Mouse (Mus musculus) liver (tissue): ENCODE measurements around the gene Prss8.
"Not testable (repeated sequence)": the region's sequence is repeated elsewhere in the genome, so short reads cannot be mapped to it uniquely, and the experiment has no call there.

Experiments used
- DNase-seq: peaks from one replicate; pipeline ENCODE4 v3.0.0-alpha.2; 2020; ENCODE audit warnings: mixed read lengths

Gene Prss8

DNA sequence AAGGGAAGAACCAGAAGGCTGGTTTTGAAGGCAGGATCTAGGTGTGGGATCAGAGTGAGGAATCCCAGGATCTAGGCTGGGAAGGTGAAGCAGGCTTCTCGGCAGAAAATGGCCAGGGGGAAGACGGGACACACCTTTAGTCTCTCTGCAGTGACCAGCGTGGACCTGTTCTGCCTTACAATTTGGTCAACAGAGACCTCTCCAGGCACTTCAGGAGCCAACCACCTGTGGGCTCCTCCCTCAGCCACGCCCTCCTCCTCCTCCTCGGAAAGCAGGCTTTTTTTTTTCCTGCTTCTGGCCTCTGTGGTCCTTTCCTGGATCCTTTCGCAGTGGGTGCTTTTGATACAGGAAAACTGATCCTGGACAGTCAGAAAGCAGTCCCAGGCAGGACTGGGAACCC, at the start of gene Prss8:
TSS of gene Prss8 (minus strand) at position 182 of the 400 bp plus-strand sequence.
- DNase-seq: peak; percentile 65

DNA sequence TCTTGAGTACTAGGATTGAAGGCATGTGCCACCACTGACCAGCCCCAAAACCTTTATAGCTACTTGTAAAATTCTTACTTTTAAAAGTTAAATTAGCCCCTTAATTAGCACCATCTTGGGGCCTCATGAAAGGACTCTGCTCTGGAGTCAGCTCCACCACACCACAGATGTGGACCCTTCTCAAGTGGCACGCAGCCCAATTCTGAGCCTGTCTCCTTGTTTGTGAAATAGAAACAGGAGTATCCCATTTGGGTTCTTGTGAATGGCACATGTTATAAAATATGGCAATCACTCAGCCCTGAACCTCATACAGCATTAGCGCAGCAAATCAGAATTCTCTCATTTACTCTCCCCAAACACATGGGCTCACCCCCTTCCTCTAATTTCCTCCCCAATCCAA, 49.0 kb upstream of the Prss8 start:
- DNase-seq: no peak

DNA sequence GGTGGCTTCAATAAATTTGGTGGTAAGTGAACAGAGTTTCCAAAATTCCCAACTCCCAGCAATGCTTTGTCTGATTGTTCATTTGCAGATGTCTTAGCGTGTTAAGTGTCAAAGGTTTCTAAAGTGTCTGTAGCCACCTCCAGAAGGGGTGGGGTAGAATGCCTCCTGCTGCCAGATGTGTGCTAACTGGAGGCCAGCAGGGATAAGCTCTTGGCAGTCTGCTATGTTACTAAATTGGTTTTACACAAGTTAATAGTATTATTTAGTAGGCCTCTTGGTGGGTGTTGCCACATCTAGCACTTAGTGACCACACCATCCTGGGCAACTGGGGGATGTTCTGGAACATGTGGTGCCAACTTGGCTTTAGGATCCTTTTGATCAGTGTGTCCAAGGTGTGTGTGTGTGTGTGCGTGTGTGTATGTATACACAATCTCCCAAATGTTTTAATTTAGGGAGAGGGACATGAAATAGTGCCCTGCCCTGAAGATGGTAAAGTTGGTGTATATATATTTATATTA, 44.6 kb upstream of the Prss8 start:
- DNase-seq: no peak

DNA sequence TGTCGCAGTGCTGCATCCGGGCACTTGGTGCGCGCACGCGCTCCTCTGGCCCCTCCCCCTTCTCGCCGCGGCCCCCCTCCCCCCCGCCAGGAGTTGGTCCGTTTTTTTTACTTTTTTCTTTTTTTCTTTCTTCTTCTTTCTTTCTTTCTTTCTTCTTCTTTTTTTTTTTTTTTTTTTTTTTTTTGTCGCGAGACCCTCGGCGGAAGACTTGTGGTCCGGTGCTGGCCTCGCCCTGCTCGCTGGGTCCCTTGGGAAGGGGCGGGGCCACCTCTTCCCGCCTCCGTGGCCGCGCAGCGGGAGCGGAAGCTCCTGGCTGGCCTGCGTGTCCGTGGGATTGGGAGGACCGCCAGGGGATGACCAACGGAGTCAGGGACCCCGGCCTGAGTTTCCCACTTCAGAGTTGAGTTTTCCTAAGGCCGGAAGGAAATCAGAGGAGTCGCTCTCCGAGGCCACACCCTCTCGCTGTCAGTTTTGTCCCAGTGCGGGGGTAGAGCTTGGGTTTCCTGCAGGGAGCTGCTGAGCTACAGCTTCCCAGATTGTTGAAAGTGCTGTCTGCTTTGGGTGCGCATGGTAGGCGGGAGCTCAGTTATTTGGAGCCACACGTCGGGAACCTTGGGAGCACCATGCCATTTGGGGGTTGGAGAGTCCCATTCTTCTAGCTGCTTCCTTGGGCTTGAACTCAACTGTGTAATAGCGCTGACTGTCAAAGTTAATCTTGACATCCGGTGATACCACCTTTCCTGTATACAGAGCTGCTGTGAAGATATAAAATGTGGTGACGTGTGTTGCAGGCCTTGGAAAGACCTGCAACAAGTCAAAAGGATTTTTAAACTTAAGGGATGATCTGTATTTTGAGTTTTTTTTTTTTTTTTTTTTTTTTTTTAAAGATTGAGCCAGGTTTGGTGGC, 38.3 kb upstream of the Prss8 start:
- peak; percentile 84 for DNase-seq

DNA sequence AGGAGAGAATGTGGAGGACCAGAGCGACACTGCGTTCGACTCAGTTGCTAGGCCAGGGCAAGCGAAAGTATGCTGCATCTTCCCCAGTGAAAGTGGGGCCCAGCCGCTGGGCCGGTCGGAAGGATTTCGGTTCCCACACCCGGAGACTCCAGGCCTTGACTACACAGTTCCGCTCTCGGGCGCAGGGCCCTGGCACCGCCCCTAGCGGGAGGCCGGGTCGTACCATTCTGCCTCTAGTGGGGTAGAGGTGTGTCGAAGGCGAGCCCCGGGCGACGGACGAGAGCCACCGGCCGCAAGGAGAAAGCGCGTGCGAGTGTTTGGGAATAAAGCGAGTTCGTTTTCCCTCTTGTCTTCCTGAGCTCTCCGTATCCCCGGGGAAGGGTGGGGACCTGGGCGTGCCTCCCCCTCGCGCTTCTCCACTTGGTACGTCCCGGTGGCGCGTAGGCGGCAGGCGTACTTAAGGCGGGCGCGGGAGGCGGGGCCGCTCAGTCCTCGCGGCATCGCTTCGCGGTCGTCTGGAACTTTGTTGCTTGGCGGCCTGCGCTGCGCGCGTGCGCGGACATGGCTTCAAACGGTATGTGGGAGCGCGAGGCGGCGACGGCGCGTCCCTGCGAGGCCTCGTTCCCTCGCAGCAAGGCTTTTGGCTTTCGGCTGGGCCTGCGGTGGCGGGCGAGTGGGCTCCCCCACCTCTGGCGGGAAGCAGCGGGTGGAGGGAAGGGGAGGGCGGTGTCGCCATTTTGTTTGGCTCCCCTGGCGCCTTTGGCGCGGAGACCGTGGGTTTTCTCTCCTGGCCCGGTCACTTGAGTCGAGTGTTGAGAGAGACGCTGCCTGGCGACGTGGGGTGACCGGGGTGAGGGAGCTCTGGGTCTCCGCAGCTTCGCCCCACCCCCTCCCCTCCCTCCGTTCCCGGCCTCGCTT, 37.4 kb upstream of the Prss8 start, which contains the start of gene Fus:
TSS of gene Fus (plus strand) at position 454 of the 918 bp plus-strand sequence.
- peak; percentile 95 for DNase-seq

DNA sequence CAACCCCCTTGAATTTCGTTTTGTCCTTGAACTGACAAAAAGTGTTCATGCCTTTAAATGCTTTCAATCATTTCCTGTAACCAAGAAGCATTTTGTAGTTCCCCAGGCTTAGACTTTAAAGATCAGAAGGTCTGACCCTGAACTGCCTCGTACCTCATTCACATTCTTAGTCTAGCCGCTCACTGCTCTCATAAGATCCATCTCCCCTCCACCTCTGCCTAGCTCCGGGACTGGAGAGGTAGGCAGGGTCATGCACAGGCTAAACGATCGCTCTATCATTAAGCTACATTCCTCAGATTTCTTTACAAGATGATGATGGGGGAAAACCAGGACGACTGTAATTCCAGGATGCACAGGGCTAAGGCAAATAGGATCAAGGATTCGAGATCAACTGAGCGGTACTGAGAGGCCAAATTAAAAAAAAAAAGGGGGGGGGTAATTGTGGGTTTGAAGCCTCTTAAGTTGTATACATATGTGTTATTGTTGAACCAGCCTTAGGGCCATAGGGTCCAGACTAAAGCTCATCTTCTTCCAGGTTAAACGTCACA, 36.5 kb upstream of the Prss8 start:
- DNase-seq: no peak

DNA sequence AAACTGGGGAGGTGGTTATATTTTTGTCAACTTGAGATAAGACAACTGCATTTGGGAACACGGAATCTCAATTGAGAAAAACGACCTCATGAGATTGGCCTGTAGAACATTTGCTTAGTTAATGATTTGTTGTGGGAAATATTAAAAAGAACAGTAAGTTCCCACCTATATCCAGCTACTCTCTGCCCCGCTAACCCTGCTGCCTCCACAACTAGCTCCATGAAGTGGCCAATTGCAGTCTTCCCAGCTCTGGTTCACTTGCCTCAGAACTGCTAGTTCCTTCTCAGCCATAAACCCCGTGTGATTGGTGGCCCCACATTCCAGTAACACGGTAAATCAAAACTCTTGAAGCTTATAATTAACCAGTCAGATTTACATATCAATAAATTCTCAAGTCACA, 29.5 kb upstream of the Prss8 start:
- no peak for DNase-seq

DNA sequence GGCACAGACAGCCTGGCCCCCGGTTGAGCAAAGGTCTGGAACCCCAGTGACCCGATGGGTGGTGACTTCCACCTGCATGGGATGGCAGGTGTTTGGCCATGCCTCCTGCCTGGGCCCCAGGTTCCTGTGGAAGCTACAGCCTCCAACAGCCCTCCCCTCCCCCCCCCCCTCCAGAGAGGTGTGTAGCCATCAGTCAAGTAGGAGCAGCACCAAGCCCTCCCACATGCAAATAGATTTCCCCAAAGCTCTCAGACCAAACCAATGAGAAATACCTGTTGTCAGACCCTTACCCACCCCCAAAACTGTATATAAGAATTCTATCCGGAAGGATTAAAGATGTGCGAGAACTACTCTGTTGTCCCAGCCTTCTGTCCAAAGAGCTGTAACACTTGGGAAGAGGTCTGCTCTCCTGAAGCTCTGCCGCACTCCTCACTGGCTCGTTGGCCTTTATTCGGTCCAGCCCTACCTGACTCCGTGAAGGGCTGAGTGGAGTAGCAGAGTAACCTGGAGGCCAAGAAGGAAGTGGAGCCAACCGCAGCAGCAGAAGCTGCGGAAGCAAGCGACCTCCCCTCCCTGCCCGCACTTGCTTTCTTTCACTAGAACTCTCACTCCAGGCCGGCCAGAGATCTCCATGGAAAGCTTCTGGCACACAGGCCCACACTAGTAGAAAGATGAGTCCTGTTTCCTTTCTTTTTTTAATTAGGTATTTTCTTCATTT, 23.1 kb upstream of the Prss8 start:
- no peak for DNase-seq

DNA sequence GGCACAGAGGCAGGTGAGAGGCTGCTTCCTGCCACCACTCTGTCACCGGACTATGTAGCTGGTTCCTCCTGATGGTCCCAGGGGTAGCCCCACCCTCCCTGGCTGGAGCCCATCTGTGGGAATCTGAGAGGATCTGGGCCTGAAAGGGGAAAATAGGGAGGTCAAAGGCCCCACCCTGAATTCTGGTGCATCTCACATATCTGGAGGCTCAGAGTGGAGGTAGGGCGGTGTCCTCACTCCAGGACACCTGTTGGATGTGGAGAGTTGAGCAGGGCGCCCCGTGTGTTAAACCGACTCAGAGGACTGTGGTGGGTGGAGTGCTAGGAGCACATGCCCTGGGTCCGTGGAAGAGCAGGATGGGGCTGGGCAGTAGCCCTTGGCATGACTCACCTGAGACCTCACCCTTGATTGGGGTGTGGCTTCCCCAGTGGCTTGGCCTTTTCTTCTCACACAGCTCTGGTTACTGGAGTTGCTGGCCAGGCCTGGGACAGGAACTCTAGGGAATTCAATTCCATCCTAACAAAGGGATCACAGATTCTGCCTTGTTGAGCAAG, 16.6 kb upstream of the Prss8 start, which contains the start of gene Prss36:
TSS of gene Prss36 (minus strand) at position 256 of the 554 bp plus-strand sequence.
- DNase-seq: no peak

DNA sequence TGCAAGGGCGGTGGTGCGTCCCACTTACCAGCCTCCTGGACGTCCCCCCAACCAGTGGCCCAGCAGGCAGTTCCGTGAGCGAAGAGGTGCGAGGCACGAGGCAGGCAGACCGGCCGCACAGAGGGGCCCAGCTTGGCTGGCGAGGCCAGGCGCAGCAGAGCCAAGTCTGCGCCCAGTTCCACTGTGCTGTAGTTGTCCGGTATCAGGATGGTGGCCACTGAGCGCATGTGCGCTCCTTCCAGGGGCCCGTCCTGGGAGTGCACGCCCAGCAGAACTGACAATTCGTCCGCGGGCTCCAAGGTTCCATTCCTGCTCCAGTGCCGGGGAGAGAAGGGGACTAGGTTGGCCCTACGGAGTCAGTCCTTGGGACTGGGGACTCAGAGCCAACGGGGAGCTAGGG, 14.7 kb upstream of the Prss8 start:
- DNase-seq: no peak

DNA sequence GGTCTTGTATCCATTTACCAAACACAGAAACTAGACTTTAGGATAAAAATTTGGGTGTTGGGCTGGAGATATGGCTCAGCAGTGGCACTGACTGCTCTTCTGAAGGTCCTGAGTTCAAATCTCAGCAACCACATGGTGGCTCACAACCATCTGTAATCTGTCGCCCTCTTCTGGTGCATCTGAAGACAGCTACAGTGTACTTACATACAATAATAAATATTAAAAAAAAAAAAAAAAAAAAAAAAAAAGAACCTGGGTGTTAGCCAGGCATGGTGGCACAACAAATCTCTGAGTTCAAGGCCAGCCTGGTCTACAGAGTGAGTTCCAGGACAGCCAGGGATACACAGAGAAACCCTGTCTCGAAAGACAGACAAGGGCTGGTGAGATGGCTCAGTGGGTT, 12.2 kb upstream of the Prss8 start:
- DNase-seq: not testable (repeated sequence)

DNA sequence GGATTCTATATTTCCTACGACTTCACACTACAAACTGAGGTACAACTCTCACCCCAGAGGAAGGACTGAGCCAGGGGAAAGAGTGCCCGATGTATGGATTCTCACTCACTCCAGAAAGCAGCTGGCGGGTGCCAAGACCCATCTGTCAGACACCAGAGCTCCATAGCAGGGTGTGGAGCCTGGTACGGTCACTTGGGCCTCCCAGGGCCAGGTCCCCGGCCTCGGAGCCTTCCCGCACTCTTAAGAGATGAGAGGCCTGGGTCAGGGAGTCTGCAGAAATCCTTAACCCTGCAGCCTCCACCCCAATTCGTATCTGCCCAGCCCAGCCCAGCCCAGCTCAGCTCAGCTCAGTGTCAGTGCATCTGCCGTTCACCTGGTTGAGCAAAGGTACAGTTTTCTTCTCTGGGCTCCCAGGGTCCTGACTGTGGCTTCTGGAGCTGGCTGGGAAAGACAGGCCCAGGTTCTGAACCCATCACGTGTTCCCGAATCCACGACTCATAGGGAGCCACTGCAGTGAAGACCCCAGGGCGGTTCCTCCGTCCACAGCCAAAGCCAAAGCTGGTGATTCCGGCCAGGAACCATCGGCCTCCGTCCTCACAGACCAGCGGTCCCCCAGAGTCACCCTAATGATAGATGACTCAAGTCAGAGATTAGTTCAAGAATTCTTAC, 6.4 kb upstream of the Prss8 start:
- no peak for DNase-seq

DNA sequence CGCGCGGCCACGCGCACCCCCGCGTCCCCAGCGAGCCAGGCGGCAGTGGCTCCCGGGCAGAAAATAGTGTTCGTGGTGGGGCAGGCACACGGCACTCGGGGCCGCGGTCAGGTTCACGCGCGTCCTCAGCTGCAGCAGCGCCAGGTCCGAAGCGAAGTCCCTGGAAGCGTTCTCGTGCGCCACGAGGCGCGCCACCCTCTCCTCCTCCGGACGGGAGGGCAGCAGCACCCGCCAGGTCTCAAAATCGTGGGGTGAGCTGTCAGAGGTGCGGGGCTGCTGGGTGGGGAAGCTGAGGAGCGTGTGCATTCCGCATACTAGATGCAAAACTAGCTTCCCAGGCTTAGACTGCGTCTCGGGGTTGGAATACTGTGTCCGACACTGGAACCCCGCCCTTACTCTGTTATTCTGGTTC, 5.8 kb upstream of the Prss8 start:
- DNase-seq: peak; percentile 31

DNA sequence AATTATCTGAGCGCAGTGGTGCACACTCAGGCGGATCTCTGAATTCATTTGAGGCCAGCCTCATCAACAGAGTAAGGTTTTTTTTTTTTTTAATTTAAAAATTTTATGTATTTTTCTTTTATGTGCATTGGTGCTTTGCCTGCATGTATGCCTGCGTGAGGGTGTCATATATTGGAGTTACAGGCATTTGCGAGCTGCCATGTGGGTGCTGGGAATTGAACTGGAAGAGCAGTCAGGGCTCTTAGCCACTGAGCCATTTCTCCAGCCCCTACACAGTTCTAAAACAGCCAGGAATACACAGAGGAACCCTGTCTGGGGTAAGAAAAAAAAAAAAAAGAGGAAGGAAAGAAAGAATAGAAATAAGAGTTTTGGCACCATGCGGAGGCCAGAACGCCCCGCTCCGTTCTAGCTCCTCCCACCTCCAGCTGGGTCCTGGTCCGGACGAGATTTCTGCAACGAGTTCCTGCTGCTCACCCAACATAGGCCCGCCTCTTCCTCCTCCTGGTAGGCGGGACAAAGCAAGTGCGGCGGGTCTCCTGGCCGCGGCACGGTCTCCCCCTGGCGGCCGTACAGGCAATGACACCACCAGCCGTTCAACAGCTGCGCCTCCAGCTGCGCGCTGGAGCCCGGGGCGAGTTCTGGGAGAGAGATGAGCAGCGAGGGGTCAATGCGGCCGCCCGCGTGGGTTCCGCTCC, 5.3 kb upstream of the Prss8 start:
- DNase-seq: peak; percentile 95

DNA sequence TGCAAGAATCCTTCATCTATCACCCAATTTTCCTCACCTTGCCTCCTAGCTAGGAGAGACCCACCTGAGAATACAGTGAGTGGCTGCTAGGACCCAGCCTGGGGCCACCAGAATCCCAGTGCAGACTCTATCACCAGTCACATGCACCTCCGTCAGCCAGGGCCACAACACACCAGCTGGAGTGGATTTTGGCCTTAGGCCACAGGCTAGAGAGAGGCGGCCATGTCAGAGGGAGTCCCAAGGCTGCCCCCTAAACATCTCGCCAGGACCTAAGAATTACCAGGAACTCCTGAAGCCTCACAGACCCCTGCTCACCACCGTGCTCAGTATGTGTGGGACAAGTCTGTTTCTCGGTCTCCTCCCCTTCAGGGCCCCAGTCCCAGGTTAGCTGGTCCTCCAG, 4.2 kb upstream of the Prss8 start:
- DNase-seq: no peak

DNA sequence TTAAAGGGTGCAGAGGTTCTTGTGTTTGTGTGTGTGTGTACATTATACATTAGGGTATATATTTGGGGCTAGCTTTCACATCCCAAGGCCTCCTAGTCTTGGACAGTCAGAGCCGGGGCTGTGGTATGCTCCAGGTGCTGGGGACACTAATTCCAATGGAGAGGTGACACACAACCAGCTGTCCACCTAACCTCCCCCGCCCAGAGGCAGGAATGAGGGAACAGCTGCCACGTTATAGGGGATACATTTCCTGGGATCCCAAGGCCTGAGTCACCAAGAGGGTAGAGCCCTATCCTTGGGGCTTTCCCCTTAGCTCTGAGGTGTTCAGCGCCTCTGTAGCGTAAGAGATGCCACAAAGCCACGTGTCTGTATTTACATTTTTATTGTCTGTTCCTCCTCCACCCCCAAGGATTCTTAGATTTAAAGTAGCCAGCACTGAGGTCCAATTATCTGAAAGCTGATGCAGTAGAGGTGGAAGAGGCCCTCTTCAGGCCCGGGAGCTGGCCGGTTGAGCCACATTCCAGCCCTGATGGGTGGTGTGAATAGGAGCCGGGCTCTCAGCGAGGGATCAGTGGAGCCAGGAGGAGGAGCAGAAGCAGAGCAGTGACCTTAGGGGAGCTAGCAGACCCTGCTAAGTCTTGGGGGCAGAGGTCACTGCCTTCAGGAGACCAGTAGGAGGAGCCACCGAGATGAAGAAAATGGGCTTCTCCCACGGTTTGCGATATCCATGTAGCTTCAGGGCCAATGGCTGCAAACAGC, 2.5 kb upstream of the Prss8 start:
- no peak for DNase-seq

DNA sequence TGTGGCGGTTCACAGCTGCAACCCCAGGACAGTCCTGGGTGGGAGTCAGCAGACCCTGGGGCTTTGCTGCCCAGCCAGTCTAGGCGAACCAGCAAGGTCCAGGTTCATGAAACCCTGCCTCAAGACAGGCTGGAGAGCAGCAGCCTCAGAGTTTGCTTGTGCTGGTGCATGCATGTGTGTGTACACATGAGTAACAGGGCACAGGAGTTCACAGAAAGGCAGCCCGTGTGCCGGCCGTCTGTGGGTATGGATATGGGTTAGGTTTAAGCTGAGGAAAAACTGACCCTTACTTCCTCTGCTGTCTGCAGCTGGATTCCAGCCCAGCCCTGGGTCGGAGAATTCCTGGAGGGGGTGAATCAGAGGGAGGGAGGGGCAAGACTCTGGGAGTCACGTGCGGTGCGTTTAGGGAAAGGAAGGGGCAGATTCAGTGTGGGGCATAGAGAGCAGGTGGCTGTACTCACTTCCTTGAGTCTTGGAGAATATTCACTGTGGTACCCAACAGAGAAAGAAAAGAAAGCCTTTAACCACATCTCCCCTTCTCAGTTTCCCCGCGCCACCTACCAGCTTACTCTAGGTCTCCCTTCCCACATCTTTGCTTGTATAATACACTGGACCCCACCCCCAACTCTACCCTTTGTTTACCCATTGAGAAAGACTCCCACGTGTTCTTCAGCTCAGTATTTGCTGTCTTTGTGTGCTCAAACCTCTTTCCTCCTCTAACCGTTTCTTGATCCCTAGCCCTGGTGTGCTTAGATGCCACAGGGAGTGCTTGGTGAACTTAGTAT, 1.6 kb upstream of the Prss8 start:
- DNase-seq: no peak

DNA sequence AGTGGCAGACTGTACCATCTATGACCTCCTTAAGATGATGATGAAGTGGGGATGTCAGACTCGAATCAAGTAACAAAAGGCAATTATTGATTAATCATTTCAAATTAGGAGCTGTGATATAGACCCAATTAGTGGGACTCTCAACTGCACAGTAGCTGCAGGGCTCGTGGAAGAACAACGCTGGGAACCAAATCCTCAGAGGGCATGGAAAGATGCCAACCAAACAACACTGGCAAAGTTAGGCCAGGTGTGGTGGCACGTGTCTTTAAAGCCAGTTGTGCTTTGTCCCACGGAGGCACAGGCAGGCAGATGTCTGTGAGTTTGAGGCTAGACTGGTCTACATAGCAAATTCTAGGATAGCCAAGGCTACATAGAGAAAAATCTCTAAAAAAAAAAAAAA, 732 bp upstream of the Prss8 start:
- DNase-seq: no peak

DNA sequence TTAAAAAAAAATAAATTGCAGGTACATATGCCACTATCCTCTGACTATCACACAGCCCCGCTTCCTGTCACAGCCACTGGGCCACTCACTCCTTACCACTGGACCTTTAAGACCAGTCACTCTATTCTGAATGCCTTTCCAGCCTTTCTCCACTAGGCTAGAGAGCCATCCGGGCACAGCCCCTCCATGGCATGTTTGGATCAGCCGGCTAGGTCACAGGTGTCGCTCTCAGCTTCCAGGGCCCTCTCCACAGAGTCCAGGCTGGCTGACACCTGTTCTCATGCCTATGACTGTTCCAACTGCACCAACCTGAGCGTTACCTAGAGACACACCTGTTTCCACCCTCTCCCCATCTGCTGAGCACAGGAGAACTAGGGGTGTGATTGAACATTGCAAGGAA, 1.3 kb downstream of the Prss8 start:
- no peak for DNase-seq
